ENCODE assay signal across 8 mouse cellular contexts in the genomic region with DNA sequence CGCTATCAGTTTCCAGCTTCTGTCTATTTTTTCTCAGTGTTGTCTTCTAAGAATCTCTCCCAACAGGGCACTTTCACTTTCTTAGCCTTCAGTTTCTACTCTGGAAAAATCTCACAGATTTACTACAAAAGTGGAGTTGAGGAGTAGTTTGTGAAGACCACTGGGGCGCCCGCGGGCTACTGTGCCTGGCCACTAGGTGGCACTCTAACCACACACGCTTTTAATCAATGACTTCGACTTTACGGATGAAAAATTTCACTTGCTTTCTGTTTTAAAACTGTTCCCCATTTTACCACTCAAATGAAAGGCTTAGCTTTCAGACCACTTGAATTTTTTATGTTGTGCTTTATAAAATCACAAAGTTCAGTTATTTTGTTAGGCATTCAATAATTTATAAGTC.
DNase-seq lines count a peak whose midpoint lies in the region; ATAC-seq and TF ChIP-seq lines count a peak whose summit lies in the region.

No protein-coding gene starts in this region.

- peak; percentile 64 for TF ChIP-seq CTCF in kidney, adult 2 months (conservative IDR thresholded peaks at IDR 0.05; ENCODE audit: insufficient read depth, insufficient read length, low read depth, low read length)
- TF ChIP-seq CTCF in midbrain, postnatal 0 days (IDR thresholded peaks at IDR 0.05), result peak; percentile 92

- no peak overlapping the region for H3K4me3 ChIP-seq in heart, embryonic 12.5 days
- H3K4me3 ChIP-seq in heart, embryonic 11.5 days (ENCODE audit: low read depth, low read length), result no peak overlapping the region
- no peak overlapping the region for H3K4me3 ChIP-seq in kidney, adult 2 months (ENCODE audit: insufficient read depth, low read depth, low read length)
- H3K4me3 ChIP-seq in limb, embryonic 11.5 days (ENCODE audit: low read depth, low read length), result no peak overlapping the region
- no peak overlapping the region for H3K4me3 ChIP-seq in midbrain, postnatal 0 days (ENCODE audit: low read depth, low read length)

- no peaks in the 10 kb centered on the region for H3K27me3 ChIP-seq in heart, embryonic 12.5 days (replicated peaks)
- no peaks in the 10 kb centered on the region for H3K27me3 ChIP-seq in heart, embryonic 11.5 days (ENCODE audit: control insufficient read depth, insufficient read depth, low read length)
- H3K27me3 ChIP-seq in kidney, adult 2 months (replicated peaks; ENCODE audit: control insufficient read depth, insufficient read depth, low read length), result no peaks in the 10 kb centered on the region; the same call in 1 of the 2 replicates
- H3K27me3 ChIP-seq in limb, embryonic 11.5 days (ENCODE audit: control insufficient read depth, insufficient read depth, low read length), result no peaks in the 10 kb centered on the region
- H3K27me3 ChIP-seq in midbrain, postnatal 0 days (ENCODE audit: insufficient read depth, low read length), result no peaks in the 10 kb centered on the region
- no peaks in the 10 kb centered on the region for H3K27me3 ChIP-seq in splenic B cell, adult 2 months (ENCODE audit: control insufficient read depth, insufficient read depth, low read length, poor library complexity, severe bottlenecking)

- H3K36me3 ChIP-seq in heart, embryonic 12.5 days, result no peaks in the 10 kb centered on the region
- no peaks in the 10 kb centered on the region for H3K36me3 ChIP-seq in heart, embryonic 11.5 days (ENCODE audit: control insufficient read depth, insufficient read depth, low read length)
- no peaks in the 10 kb centered on the region for H3K36me3 ChIP-seq in kidney, adult 2 months (ENCODE audit: control insufficient read depth, insufficient read depth, low read length)
- H3K36me3 ChIP-seq in limb, embryonic 11.5 days (ENCODE audit: control insufficient read depth, insufficient read depth, low read length), result no peaks in the 10 kb centered on the region
- no peaks in the 10 kb centered on the region for H3K36me3 ChIP-seq in midbrain, postnatal 0 days (ENCODE audit: insufficient read depth, low read length)
- no peaks in the 10 kb centered on the region for H3K36me3 ChIP-seq in splenic B cell, adult 2 months (ENCODE audit: control insufficient read depth, insufficient read depth, low read length, poor library complexity, severe bottlenecking)

- peak overlapping the region; percentile 16 for H3K4me2 ChIP-seq in heart, embryonic 12.5 days
- no peak overlapping the region for H3K4me2 ChIP-seq in heart, embryonic 11.5 days
- H3K4me2 ChIP-seq in limb, embryonic 11.5 days (ENCODE audit: low read depth, severe bottlenecking), result no peak overlapping the region
- H3K4me2 ChIP-seq in midbrain, postnatal 0 days (ENCODE audit: low read depth, low read length, poor library complexity, severe bottlenecking), result no peak overlapping the region

- no peak overlapping the region for H3K9ac ChIP-seq in heart, embryonic 12.5 days
- no peak overlapping the region for H3K9ac ChIP-seq in heart, embryonic 11.5 days (ENCODE audit: low read depth, low read length)
- no peak overlapping the region for H3K9ac ChIP-seq in limb, embryonic 11.5 days (ENCODE audit: low read length)
- H3K9ac ChIP-seq in midbrain, postnatal 0 days (replicated peaks; ENCODE audit: low read length, poor library complexity, severe bottlenecking), result no peak overlapping the region

- no peak overlapping the region for H3K27ac ChIP-seq in heart, embryonic 12.5 days (ENCODE audit: poor library complexity, severe bottlenecking)
- H3K27ac ChIP-seq in heart, embryonic 11.5 days (ENCODE audit: low read depth, low read length), result no peak overlapping the region
- no peak overlapping the region for H3K27ac ChIP-seq in kidney, adult 2 months (ENCODE audit: insufficient read depth, low read depth, low read length)
- no peak overlapping the region for H3K27ac ChIP-seq in limb, embryonic 11.5 days (replicated peaks; ENCODE audit: low read depth, low read length)
- H3K27ac ChIP-seq in midbrain, postnatal 0 days (ENCODE audit: low read depth, low read length), result no peak overlapping the region

- peak; percentile 6 for DNase-seq in cerebellum, adult 11-12 months
- peak; percentile 40 for DNase-seq in kidney, adult 2 months
- peak; percentile 87 for DNase-seq in limb, embryonic 11.5 days (ENCODE audit: low spot score)
- peak; percentile 89 for DNase-seq in midbrain, postnatal 0 days (ENCODE audit: low spot score)
- peak; percentile 62 for DNase-seq in splenic B cell, adult 2 months (ENCODE audit: low read depth, low spot score)

- H3K9me3 ChIP-seq in heart, embryonic 12.5 days (replicated peaks), result no peaks in the 10 kb centered on the region
- H3K9me3 ChIP-seq in heart, embryonic 11.5 days (replicated peaks; ENCODE audit: control insufficient read depth, low read length), result no peaks in the 10 kb centered on the region
- H3K9me3 ChIP-seq in limb, embryonic 11.5 days (ENCODE audit: control insufficient read depth, low read length), result no peaks in the 10 kb centered on the region
- H3K9me3 ChIP-seq in midbrain, postnatal 0 days (ENCODE audit: low read length), result no peaks in the 10 kb centered on the region

- no peak for ATAC-seq in heart, embryonic 12.5 days (ENCODE audit: insufficient number of reproducible peaks, low FRiP score)
- ATAC-seq in heart, embryonic 11.5 days (replicated peaks; ENCODE audit: insufficient number of reproducible peaks, low FRiP score, low TSS enrichment), result no peak
- ATAC-seq in frontal cortex, adult (ENCODE audit: low TSS enrichment), result peak; percentile 71
- no peak for ATAC-seq in limb, embryonic 11.5 days (ENCODE audit: insufficient number of reproducible peaks, low FRiP score, low TSS enrichment, low read depth)
- ATAC-seq in midbrain, postnatal 0 days (ENCODE audit: low FRiP score), result no peak

- no peak for TF ChIP-seq POLR2A in kidney, adult 2 months (IDR thresholded peaks at IDR 0.05; ENCODE audit: low read depth, low read length)

- H3K4me1 ChIP-seq in heart, embryonic 12.5 days (replicated peaks), result no peaks in the 10 kb centered on the region
- H3K4me1 ChIP-seq in heart, embryonic 11.5 days (ENCODE audit: control insufficient read depth, insufficient read depth, low read length), result no peaks in the 10 kb centered on the region
- H3K4me1 ChIP-seq in kidney, adult 2 months (ENCODE audit: control insufficient read depth, insufficient read depth, low read length), result no peaks in the 10 kb centered on the region
- no peaks in the 10 kb centered on the region for H3K4me1 ChIP-seq in limb, embryonic 11.5 days (ENCODE audit: control insufficient read depth, insufficient read depth, low read length)
- no peaks in the 10 kb centered on the region for H3K4me1 ChIP-seq in midbrain, postnatal 0 days (ENCODE audit: insufficient read depth, low read length)

- 11% methylated on average over 7 of the region's 7 CpGs for WGBS in heart, embryonic 12.5 days
- WGBS in heart, embryonic 11.5 days (ENCODE audit: insufficient replicate concordance), result 9% methylated on average over 7 of the region's 7 CpGs
- 9% methylated on average over 7 of the region's 7 CpGs for WGBS in kidney, adult 2 months
- WGBS in limb, embryonic 11.5 days, result 10% methylated on average over 7 of the region's 7 CpGs
- WGBS in midbrain, postnatal 0 days, result 9% methylated on average over 7 of the region's 7 CpGs

Comparison
In these comparisons a context has a peak if more than half of its experiments do, and no peak if none do; other contexts are left out.
1. DNase-seq: peak in every context shown above with its lines; median percentile 89 in midbrain, postnatal 0 days; 87 in limb, embryonic 11.5 days; 62 in splenic B cell, adult 2 months; 40 in kidney, adult 2 months; 6 in cerebellum, adult 11-12 months.